Mouse (Mus musculus) limb, embryonic 11.5 days (tissue): ENCODE results near the gene Tgfbr3l. TPM values are rescaled to one million over a fixed set of nuclear protein-coding genes. Genes with fewer than 3 reads are reported as not detected.

Experiments used
- ATAC-seq: fragments of 200-750 bp; cut with Nextera tagmentation; 2 replicates; pipeline ENCODE4 v1.8.0; 2017; ENCODE audit warnings: low read depth; ENCODE audit not compliant: insufficient number of reproducible peaks, low FRiP score, low TSS enrichment
- DNase-seq: peaks from one replicate; pipeline ENCODE4 v3.0.0-alpha.2; 2015; ENCODE audit warnings: low spot score
- H3K27ac ChIP-seq: fragments of 300-500 bp; sonication (generic); replicated peaks from 2 replicates; pipeline ENCODE4 v1.5.1; 2014; ENCODE audit warnings: low read depth, mild to moderate bottlenecking, low read length
- H3K27me3 ChIP-seq: fragments of 300-500 bp; sonication (generic); 2 replicates; pipeline ENCODE4 v1.6.1; 2014; ENCODE audit warnings: mild to moderate bottlenecking, low read length, mixed read lengths; ENCODE audit not compliant: control insufficient read depth, insufficient read depth
- H3K36me3 ChIP-seq: fragments of 300-500 bp; sonication (generic); 2 replicates; pipeline ENCODE4 v1.6.1; 2014; ENCODE audit warnings: mild to moderate bottlenecking, low read length, moderate library complexity, mixed read lengths; ENCODE audit not compliant: control insufficient read depth, insufficient read depth
- H3K4me1 ChIP-seq: fragments of 300-500 bp; sonication (generic); 2 replicates; pipeline ENCODE4 v1.6.1; 2014; ENCODE audit warnings: low read length, mixed read lengths; ENCODE audit not compliant: control insufficient read depth, insufficient read depth
- H3K4me2 ChIP-seq: fragments of 300-500 bp; sonication (generic); 2 replicates; pipeline ENCODE4 v1.6.1; 2014; ENCODE audit warnings: low read depth, mild to moderate bottlenecking, moderate library complexity; ENCODE audit not compliant: severe bottlenecking
- H3K4me3 ChIP-seq: fragments of 300-500 bp; sonication (generic); 2 replicates; pipeline ENCODE4 v1.5.1; 2014; ENCODE audit warnings: low read depth, low read length
- H3K9ac ChIP-seq: fragments of 300-500 bp; sonication (generic); 2 replicates; pipeline ENCODE4 v1.6.1; 2014; ENCODE audit warnings: mild to moderate bottlenecking, low read length
- H3K9me3 ChIP-seq: fragments of 300-500 bp; sonication (generic); 2 replicates; pipeline ENCODE4 v1.6.1; 2016; ENCODE audit warnings: low read length; ENCODE audit not compliant: control insufficient read depth
- WGBS: fragments of 180-500 bp; shearing (Covaris S2); extraction: QIAGEN DNeasy Blood & Tissue Kit; methylation state at CpG from one replicate; pipeline ENCODE4 v1.1.7; 2014; 5-methylcytosine and 5-hydroxymethylcytosine counted together
- polyA plus RNA-seq: library from polyadenylated mRNA; unstranded; fragments of >200 nt; fragmentation: Nextera tagmentation; extraction: Ambion mirVana; gene quantifications from 2 replicates; pipeline ENCODE4 v1.2.1, GENCODE M21; 2014

Gene Tgfbr3l
- 1.5 and 3.0 TPM in 2 replicates for polyA plus RNA-seq

DNA sequence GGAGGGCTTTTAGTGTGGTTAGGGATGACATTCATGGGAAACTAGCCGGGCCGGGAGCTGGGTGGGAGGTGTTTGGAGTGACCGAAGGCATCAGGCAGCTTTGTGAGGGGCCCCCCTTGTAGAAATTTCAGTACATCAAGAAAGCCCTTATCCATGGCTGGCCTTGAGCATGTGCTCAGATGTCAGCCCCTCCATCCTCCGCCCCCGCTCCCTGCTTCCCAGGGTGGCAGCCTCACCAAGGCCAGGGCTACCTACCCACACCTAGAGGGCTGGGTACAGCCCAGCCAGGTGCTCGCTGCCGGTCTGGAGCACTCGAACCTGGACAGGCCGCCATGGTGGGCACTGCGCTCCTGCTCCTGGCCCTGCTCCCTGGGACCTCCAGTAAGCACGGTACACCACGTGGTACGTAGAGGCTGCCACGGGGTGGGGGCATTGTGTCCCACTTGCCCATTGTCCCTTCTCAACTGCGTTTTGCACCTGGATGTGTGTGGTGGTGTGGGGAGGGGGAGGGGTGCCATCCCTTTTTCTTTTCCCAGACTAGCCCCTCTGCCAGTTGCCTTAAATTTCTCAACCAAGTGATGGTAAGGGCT lies at the start of gene Tgfbr3l:
Gene Tgfbr3l (plus strand): TSS at position 264 of the 590 bp plus-strand sequence.
- Histone ChIP-seq H3K9ac (no peak within 1 kb of the TSS), H3K4me3 (no peak within 1 kb of the TSS)
- ATAC-seq = no peak

DNA sequence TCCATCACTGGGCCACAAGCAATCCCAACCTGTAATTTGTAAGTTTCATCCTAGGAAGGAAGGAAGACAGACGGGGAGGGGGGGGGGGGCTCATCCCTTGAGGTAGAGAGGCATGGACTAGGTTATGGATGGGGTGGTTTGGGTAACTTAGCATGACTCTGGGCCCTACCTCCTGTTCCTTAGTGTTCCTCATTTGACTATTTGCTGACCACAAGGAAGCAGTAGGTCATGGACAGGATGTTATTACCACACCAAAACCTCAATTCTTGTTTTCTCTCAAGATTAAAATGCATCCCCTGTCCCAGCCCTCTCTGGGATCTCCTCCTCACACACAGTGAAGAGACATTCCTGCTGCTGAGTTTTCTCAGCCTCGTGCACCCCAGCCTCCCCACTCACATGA lies 46.7 kb upstream of the Tgfbr3l start:
- ATAC-seq = no peak

More for the DNA sequence above, at the start of gene Tgfbr3l:
- no peaks in the 10 kb centered on the region for H3K9me3 ChIP-seq
- H3K27me3 ChIP-seq = no peaks in the 10 kb centered on the region
- H3K36me3 ChIP-seq = peaks cover 24% of the 10 kb centered on the region
- H3K4me1 ChIP-seq = peaks cover 7% of the 10 kb centered on the region; the same call in 1 of the 2 replicates
- WGBS = 79% methylated on average over 15 of the region's 15 CpGs
- H3K4me2 ChIP-seq = peak within 1 kb of the TSS; percentile 22; the same call in 1 of the 2 replicates
- H3K27ac ChIP-seq = no peak within 1 kb of the TSS
- DNase-seq = no peak

DNA sequence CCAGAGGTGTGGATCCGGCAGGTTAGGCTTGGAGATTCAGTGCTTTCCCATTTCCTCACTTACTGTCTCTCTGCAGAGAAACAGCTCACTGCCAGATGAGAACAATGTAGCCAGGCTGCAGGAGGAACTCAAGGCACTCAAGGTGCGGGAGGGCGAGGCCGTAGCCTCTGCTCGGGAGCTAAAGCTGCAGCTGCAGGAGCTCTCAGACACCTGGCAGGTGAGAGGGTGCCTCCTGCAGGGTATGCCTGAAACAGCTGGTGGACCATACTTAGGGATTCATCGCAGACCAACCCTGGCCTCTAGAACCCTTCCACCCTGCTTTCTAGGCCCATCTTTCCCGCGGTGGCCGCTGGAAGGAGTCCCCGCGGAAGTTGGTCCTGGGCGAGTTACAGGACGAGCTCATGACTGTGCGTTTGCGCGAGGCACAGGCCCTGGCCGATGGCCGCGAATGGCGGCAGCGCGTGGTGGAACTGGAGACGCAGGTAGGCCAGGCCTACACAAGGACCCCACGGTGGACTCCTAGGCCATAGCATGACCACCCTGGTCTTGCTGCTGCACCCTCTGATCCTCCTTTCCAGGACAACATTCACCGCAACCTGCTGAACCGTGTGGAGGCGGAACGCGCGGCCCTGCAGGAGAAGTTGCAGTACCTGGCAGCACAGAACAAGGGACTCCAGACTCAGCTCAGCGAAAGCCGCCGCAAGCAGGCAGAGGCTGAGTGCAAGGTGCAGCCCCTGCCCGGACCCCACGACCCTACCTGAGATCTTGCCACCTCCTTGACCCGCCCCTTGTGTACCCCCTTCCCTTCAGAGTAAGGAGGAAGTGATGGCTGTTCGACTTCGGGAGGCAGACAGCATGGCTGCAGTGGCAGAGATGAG lies 42.5 kb upstream of the Tgfbr3l start:
- Histone ChIP-seq H3K9me3 (no peaks in the 10 kb centered on the region), H3K4me2 (peak overlapping the region; percentile 25), H3K9ac (peak overlapping the region; percentile 32; the same call in 1 of the 2 replicates), H3K27me3 (peaks cover 40% of the 10 kb centered on the region), H3K4me1 (0 out of 2 replicates have a peak, but pooled peaks cover 4% of the 10 kb centered on the region), H3K4me3 (peak overlapping the region; percentile 19), H3K36me3 (no peaks in the 10 kb centered on the region; the same call in 1 of the 2 replicates), H3K27ac (no peak overlapping the region)
- DNase-seq (peak; percentile 47), ATAC-seq (peak; percentile 22; the same call in 1 of the 2 replicates)
- 8% methylated on average over 38 of the region's 38 CpGs for WGBS

More for the DNA sequence above, 46.7 kb upstream of the Tgfbr3l start:
- Histone ChIP-seq H3K27me3 (peaks cover 24% of the 10 kb centered on the region), H3K27ac (no peak overlapping the region), H3K4me3 (no peak overlapping the region), H3K4me1 (0 out of 2 replicates have a peak, but pooled peaks cover 4% of the 10 kb centered on the region), H3K36me3 (no peaks in the 10 kb centered on the region), H3K4me2 (no peak overlapping the region), H3K9me3 (no peaks in the 10 kb centered on the region), H3K9ac (no peak overlapping the region)
- no peak for DNase-seq
- 79% methylated on average over 2 of the region's 2 CpGs for WGBS

DNA sequence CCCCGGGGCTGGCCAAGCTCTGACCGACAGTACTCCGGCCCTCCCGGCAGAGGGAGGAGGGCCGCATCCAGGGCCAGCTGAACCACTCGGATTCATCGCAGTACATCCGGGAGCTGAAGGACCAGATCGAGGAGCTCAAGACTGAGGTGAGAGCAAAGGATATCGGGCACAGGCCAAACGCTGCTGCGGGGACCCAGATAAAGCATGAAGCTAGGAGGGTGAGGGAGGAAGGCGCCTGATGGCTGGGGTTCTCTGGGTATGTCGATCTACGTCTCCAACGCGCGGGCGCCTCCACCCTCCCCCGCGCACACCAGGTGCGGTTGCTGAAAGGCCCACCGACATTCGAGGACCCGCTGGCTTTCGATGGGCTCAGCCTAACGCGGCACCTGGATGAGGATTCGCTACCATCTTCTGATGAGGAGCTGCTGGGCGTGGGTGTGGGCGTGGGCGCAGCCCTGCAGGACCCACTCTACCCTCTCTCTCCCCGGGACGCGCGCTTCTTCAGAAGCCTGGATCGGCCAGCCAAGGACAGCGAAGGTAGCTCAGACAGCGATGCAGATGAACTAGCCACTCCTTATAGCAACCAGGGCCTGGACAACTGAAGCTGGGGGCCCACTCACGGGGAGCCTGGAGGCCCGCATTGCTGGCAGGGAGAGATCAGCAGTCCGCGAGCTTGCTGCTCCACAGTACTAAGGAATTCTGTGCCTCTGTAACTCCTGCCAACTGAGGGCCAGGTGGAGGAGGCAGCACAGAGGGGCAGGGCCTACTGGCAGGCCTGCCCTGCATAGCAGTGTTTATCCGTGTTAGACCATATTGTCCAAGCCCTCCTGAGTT lies 41.6 kb upstream of the Tgfbr3l start:
- WGBS = 9% methylated on average over 44 of the region's 44 CpGs
- DNase-seq (peak; percentile 28), ATAC-seq (no peak)
- H3K4me3 ChIP-seq = peak overlapping the region; percentile 19; the same call in 1 of the 2 replicates
- no peak overlapping the region for H3K27ac ChIP-seq
- 0 out of 2 replicates have a peak, but pooled peaks cover 4% of the 10 kb centered on the region for H3K4me1 ChIP-seq
- H3K9me3 ChIP-seq = no peaks in the 10 kb centered on the region
- 0 out of 2 replicates have a peak overlapping the region, but pooled peaks have one; percentile 32 for H3K9ac ChIP-seq
- H3K27me3 ChIP-seq = peaks cover 40% of the 10 kb centered on the region
- H3K4me2 ChIP-seq = peak overlapping the region; percentile 25
- H3K36me3 ChIP-seq = no peaks in the 10 kb centered on the region; the same call in 1 of the 2 replicates

DNA sequence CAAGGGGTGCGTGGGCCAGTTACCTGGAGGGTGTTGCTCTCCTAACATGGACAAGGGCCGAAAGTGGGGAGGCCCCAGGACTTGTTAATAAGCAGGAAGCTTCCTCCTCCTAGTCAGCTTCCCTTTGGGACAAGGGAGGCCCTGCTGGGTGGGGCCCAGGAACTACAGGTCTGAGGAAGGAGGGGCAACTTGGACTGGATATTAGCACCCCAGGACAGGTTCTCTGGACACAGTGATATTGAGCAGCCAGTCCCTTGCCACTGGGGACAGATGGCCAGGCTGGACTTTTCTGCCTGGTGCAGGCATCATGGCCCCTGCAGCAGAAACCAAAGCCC lies 41.0 kb upstream of the Tgfbr3l start:
- Histone ChIP-seq H3K9me3 (no peaks in the 10 kb centered on the region), H3K9ac (no peak overlapping the region), H3K36me3 (no peaks in the 10 kb centered on the region; the same call in 1 of the 2 replicates), H3K27me3 (peaks cover 40% of the 10 kb centered on the region), H3K4me2 (no peak overlapping the region), H3K4me3 (no peak overlapping the region), H3K27ac (no peak overlapping the region), H3K4me1 (0 out of 2 replicates have a peak, but pooled peaks cover 4% of the 10 kb centered on the region)
- no peak for DNase-seq
- WGBS = 68% methylated on average over 2 of the region's 2 CpGs
- ATAC-seq = no peak

DNA sequence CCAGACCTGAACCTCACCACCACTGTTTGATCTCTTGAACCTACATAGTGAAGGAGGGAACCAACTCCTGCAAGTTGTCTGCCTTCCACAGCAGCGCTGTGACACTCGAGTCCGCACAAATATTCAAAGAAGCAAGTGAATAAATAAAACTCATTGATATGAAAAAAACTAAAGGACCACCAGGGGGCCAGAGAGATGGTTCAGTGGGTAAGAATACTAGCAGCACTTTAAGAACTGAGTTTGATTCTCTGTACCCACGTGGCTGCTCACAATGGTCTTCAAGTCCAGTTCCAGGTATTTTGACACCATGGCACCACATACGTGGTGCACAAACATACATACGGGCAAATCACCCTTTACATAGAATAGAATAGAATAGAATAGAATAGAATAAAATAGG lies 36.9 kb upstream of the Tgfbr3l start:
- Histone ChIP-seq H3K4me1 (0 out of 2 replicates have a peak, but pooled peaks cover 4% of the 10 kb centered on the region), H3K27me3 (peaks cover 34% of the 10 kb centered on the region), H3K9ac (no peak overlapping the region), H3K36me3 (no peaks in the 10 kb centered on the region; the same call in 1 of the 2 replicates), H3K27ac (no peak overlapping the region), H3K4me3 (no peak overlapping the region), H3K9me3 (no peaks in the 10 kb centered on the region), H3K4me2 (no peak overlapping the region)
- WGBS = 77% methylated on average over 6 of the region's 6 CpGs
- DNase-seq (no peak), ATAC-seq (no peak)

DNA sequence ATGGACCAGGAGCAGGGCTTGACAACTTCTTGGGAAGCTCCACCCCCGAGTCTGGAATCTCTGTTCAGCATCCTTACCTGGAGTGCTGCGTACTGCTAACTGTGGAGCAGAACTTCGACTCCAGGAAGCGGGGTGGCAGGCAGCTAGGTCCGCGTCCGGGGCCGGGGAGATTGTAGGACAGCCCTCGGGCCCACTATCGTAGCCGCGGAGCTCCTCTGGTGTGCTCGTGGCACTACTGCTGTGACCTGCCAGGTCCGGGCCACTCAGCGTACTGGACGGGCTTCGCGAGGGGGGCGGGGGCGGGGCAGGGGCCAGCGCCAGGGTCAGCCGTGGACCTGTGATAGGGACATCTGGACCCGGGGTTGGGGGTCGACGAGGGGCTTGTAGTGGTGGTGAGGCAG lies 35.2 kb upstream of the Tgfbr3l start:
- ATAC-seq (peak; percentile 41), DNase-seq (peak; percentile 56)
- WGBS = 2% methylated on average over 25 of the region's 25 CpGs
- Histone ChIP-seq H3K4me2 (peak overlapping the region; percentile 88), H3K36me3 (no peaks in the 10 kb centered on the region; the same call in 1 of the 2 replicates), H3K27ac (no peak overlapping the region), H3K4me3 (peak overlapping the region; percentile 35), H3K27me3 (peaks cover 35% of the 10 kb centered on the region), H3K4me1 (peaks cover 9% of the 10 kb centered on the region; the same call in 1 of the 2 replicates), H3K9ac (peak overlapping the region; percentile 32; the same call in 1 of the 2 replicates), H3K9me3 (no peaks in the 10 kb centered on the region)
